Mouse (Mus musculus) right cerebral cortex, postnatal 36 days (tissue): ENCODE results near the gene Prl3a1.

ENCODE experiments used
- DNase-seq, 2 experiments: peaks; one replicate each; pipeline ENCODE4 v3.0.0; 2022; ENCODE audit warnings: low spot score in 2 of 2, mixed read lengths in 1 of 2

The Prl3a1 gene

DNA sequence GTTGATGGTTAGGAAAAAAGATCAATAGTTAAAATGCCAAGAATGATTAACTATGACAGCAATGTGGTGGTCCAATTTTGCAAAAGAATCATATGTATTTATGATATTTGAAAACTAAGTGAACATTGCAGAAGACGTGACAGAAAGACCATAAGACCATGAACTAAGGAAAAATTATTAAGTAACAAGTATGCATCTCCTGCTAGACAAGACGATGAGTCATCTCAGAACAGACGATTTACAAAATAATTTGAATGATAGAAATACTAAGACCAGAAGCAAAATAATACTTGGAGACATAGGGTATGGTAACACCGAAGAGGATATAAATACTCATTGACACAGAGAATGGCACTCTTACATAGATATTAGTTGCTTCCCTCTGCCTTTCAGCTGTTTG, at the start of gene Prl3a1:
TSS of gene Prl3a1 (plus strand) at position 301 of the 400 bp plus-strand sequence.
- no peak for DNase-seq

DNA sequence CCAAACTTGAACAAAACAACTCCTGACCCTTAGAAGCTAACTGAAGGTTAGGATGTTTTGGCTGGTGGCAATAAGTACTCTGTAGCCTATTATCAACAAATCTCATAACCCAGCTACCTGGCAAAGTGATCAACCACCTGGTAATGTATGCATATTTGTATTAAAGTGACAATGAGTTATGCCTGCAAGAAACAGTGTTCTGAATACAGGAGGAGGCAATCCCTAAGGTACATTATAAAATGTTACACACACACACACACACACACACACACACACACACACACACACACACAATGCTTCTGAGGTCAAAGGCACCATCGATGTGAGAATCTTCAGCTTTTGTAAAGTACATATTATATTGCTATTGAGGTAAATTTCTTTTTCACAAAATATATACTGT, 17.7 kb upstream of the Prl3a1 start, which contains the start of gene Prl3b1:
TSS of gene Prl3b1 (plus strand) at position 301 of the 400 bp plus-strand sequence.
- DNase-seq, result no peak

DNA sequence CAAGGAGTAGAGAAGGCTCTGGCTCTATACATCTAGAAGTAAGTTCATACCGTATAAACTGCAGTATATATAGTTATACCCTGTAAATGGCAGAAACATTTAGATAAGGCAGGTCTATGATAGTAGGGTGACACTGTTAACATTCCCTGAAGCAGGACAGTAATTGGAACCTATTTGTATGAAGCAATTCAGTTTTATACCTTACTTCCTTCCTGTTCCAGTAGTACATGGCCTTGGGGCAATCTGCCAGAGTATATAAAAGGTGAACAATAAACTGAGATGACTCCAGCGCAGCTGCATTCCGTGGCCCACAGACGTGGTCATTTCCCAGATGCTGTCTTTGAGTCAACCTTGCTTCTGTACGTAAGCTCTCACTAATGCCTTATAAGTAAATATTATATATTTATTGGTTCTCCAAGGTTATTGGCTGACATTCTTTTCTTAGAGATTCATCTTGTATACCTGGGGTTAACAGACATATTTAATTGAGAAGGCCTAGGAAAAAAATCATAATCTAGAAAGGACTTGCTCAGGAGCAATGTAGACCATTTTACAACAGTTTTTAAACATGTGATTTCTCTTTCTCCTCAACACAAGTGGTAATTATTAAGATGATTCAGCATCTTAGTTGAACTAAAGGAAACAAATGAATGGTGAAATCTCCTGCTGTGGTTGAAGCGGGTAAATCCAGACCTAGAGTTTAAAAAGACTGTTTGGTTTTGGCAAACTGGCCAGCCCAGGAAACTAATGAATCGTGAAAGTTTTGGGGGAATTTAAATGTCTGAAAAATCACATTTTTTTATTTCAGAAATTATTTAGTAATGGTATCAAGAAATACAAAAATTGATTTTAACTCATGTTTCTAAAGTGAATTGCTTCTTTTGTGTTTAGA, 53.3 kb downstream of the Prl3a1 start, which contains the start of gene Prl6a1:
TSS of gene Prl6a1 (plus strand) at position 294 of the 892 bp plus-strand sequence.
- DNase-seq, result no peak
